Mouse (Mus musculus): Measurements from ENCODE around the gene Gm13289.

DNA sequence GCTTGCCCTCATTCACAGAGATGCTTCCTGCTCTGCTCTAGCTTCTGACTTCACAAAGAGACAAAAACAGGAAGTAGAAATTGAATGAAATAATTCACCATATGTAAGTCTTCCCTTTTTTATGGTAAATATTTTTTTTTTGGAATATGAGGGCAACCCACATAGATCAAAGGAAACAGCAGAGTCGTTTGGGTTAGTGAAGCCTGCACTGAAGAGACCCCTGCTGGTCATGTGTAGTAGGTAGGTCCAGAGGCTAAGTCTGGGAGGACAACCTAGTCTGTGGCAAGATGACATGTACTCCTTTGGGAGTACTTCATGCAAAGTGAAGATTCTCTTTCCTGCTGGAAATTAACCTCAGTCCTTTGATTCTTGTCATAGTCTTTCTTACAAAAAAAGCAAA, 49.4 kb upstream of the Gm13289 start:
- TF ChIP-seq JUND (IDR thresholded peaks at IDR 0.05; ENCODE audit: low read depth, low read length), result no peak
- no peak for TF ChIP-seq POLR2A (IDR thresholded peaks at IDR 0.05; ENCODE audit: control insufficient read depth in 1 of 2, insufficient read depth in 1 of 2, low read depth in 1 of 2, low read length in 2 of 2, poor library complexity in 1 of 2)
- TF ChIP-seq USF1 (IDR thresholded peaks at IDR 0.05; ENCODE audit: low read depth, low read length), result no peak
- TF ChIP-seq GATA1 (IDR thresholded peaks at IDR 0.05; ENCODE audit: low read depth, low read length), result no peak
- TF ChIP-seq ETS1 (IDR thresholded peaks at IDR 0.05; ENCODE audit: low read depth, low read length), result 0 out of 2 replicates have a peak, but pooled peaks have one; percentile 35
- peak; percentile 53 to 63 (median 60) for TF ChIP-seq CTCF (IDR thresholded peaks at IDR 0.05 in 2 of 3, conservative IDR thresholded peaks at IDR 0.05 in 1 of 3; ENCODE audit: control insufficient read depth in 1 of 3, insufficient read depth in 1 of 3, low read depth in 2 of 3, low read length in 3 of 3, poor library complexity in 1 of 3, severe bottlenecking in 1 of 3)
- no peak for TF ChIP-seq EP300 (IDR thresholded peaks at IDR 0.05; ENCODE audit: low read depth in 1 of 2, low read length in 2 of 2)
- no peak for TF ChIP-seq GABPA (IDR thresholded peaks at IDR 0.05; ENCODE audit: low read depth, low read length)
- no peak for TF ChIP-seq E2F4 (IDR thresholded peaks at IDR 0.05; ENCODE audit: borderline replicate concordance, low read depth, low read length)
- no peak for TF ChIP-seq BHLHE40 (IDR thresholded peaks at IDR 0.05; ENCODE audit: borderline replicate concordance, low read depth, low read length)
- no peak for TF ChIP-seq MAFK (IDR thresholded peaks at IDR 0.05; ENCODE audit: borderline replicate concordance, low read depth, low read length)
- no peak for TF ChIP-seq CHD2 (IDR thresholded peaks at IDR 0.05; ENCODE audit: low read length)
- TF ChIP-seq POLR2AphosphoS2 (IDR thresholded peaks at IDR 0.05; ENCODE audit: low read length), result no peak
